Mouse (Mus musculus) limb, embryonic 15.5 days (tissue): ENCODE data around the gene Isg20l2. TPM values are rescaled to one million over a fixed set of nuclear protein-coding genes. Genes with fewer than 3 reads are reported as not detected.

Experiments used
- ATAC-seq: fragments of 200-750 bp; cut with Nextera tagmentation; 2 replicates; pipeline ENCODE4 v1.8.0; 2017; ENCODE audit warnings: low read depth, moderate TSS enrichment; ENCODE audit not compliant: insufficient number of reproducible peaks, low FRiP score, low TSS enrichment
- H3K27ac ChIP-seq: fragments of 300-500 bp; sonication (generic); 2 replicates; pipeline ENCODE4 v1.5.1; 2015; ENCODE audit warnings: moderate library complexity, mild to moderate bottlenecking, inconsistent platforms
- H3K27me3 ChIP-seq: fragments of 300-500 bp; sonication (generic); 2 replicates; pipeline ENCODE4 v1.6.1; 2015; ENCODE audit warnings: inconsistent platforms
- H3K36me3 ChIP-seq: fragments of 300-500 bp; sonication (generic); 2 replicates; pipeline ENCODE4 v1.6.1; 2015; ENCODE audit warnings: inconsistent platforms
- H3K4me1 ChIP-seq: fragments of 300-500 bp; sonication (generic); 2 replicates; pipeline ENCODE4 v1.6.1; 2015; ENCODE audit warnings: inconsistent platforms
- H3K4me2 ChIP-seq: fragments of 300-500 bp; sonication (generic); 2 replicates; pipeline ENCODE4 v1.6.1; 2015; ENCODE audit warnings: mild to moderate bottlenecking, inconsistent platforms
- H3K4me3 ChIP-seq: fragments of 300-500 bp; sonication (generic); 2 replicates; pipeline ENCODE4 v1.5.1; 2015; ENCODE audit warnings: mild to moderate bottlenecking, inconsistent platforms
- H3K9ac ChIP-seq: fragments of 300-500 bp; sonication (generic); 2 replicates; pipeline ENCODE4 v1.6.1; 2015; ENCODE audit warnings: inconsistent platforms
- H3K9me3 ChIP-seq: fragments of 300-500 bp; sonication (generic); 2 replicates; pipeline ENCODE4 v1.6.1; 2016; ENCODE audit warnings: inconsistent platforms
- WGBS: fragments of 180-500 bp; shearing (Covaris S2); methylation state at CpG from one replicate; pipeline ENCODE4 v1.1.7; 2015; 5-methylcytosine and 5-hydroxymethylcytosine counted together
- polyA plus RNA-seq: library from polyadenylated mRNA; unstranded; fragments of >200 nt; fragmentation: Nextera tagmentation; extraction: Ambion mirVana; gene quantifications from 2 replicates; pipeline ENCODE4 v1.2.1, GENCODE M21; 2015

Isg20l2 gene
- polyA plus RNA-seq, 1 experiment from 2014 or later = 56.0 TPM

DNA sequence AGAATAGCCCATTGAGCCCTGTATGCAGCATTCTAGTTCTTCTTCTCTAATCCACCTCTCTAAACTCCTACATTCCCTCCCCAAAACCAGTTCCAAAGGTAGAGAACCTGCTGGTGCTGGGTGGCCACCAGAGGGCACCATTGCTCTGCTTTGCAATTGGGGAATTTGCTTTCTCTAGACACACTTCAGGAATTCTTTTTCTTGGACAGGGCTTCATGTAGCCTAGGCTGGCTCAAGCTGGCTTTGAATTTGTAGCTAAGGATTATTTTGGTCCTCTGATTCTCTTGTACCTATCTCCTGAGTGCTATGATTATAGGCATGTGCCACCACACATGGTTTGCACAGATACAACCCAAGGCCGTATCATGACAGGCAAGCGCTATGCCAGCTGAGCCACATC is 5.7 kb downstream of the Isg20l2 start:
- Histone ChIP-seq H3K9ac (no peak overlapping the region), H3K36me3 (peaks cover 73% of the 10 kb centered on the region), H3K27me3 (no peaks in the 10 kb centered on the region), H3K9me3 (no peaks in the 10 kb centered on the region), H3K4me2 (no peak overlapping the region), H3K4me1 (peaks cover 37% of the 10 kb centered on the region), H3K4me3 (no peak overlapping the region), H3K27ac (no peak overlapping the region)
- no peak for ATAC-seq
- 92% methylated on average over 2 of the region's 2 CpGs for WGBS

DNA sequence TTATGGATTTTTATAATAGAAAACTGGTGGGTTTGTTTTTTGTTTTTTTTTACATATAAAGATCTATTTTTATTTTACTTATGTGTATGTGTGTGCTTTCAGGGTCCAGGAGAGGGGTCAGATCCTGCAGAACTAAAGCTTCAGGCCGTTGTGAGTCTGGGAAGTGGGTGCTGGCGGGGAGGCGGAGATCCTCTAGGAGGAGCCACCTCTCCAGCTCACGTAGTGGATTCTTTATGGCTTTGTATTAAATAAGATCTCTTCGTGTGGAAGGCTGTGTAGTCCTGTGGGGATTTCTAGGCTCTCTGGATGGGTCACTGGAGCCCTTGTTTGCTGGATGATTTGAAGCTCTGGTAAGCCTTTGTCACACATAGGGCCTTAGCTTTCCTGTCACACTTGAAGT is 10.5 kb downstream of the Isg20l2 start:
- no peak overlapping the region for H3K4me2 ChIP-seq
- ATAC-seq = no peak
- no peak overlapping the region for H3K9ac ChIP-seq
- no peak overlapping the region for H3K4me3 ChIP-seq
- H3K27me3 ChIP-seq = no peaks in the 10 kb centered on the region
- no peaks in the 10 kb centered on the region for H3K9me3 ChIP-seq
- H3K27ac ChIP-seq = no peak overlapping the region
- WGBS = 54% methylated on average over 5 of the region's 5 CpGs
- peaks cover 62% of the 10 kb centered on the region for H3K36me3 ChIP-seq
- peaks cover 28% of the 10 kb centered on the region for H3K4me1 ChIP-seq

DNA sequence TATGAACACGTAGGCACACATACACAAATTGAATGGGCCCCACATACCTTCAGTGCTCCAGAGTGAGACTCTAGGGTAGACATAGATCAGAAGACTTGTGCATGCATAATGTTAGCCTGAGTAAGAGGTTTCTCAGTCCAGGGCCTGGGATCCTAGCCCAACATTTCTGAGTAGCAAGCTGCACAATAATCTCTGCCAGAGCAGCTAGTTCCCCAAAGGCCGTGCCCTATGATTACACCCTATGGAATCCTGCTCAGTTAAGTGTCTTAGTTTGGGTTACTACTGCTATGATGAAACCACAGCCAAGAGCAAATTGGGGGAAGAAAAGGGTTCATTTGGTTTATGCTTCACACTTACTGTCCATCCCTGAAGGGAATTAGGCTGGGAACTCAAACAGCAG is 12.4 kb downstream of the Isg20l2 start:
- H3K9me3 ChIP-seq = no peaks in the 10 kb centered on the region
- H3K4me2 ChIP-seq = no peak overlapping the region
- no peak overlapping the region for H3K4me3 ChIP-seq
- H3K36me3 ChIP-seq = peaks cover 50% of the 10 kb centered on the region
- WGBS = 91% methylated on average over 2 of the region's 2 CpGs
- peaks cover 40% of the 10 kb centered on the region for H3K4me1 ChIP-seq
- H3K27me3 ChIP-seq = no peaks in the 10 kb centered on the region
- ATAC-seq = no peak
- no peak overlapping the region for H3K9ac ChIP-seq
- H3K27ac ChIP-seq = peak overlapping the region; percentile 38; the same call in 1 of the 2 replicates

DNA sequence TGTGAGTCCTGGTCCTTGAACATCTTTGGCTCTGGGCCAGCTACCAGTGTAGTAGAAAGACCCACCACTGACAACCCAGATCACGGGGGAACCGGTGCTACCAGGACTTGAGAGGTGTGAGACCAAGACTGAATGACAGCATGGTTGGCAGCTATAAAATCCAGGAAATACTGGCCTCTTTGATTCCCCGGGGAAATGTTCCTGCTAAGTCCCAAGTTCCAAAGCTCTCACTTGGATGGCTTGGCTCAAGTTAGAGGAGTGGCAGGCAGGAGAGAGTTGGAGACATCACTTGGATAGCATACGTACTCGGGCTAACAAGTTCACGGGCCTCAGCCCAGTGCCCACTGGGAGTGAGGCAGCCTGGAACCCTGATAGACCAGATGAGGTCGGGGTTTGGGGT is 13.5 kb downstream of the Isg20l2 start:
- 47% methylated on average over 7 of the region's 7 CpGs for WGBS

DNA sequence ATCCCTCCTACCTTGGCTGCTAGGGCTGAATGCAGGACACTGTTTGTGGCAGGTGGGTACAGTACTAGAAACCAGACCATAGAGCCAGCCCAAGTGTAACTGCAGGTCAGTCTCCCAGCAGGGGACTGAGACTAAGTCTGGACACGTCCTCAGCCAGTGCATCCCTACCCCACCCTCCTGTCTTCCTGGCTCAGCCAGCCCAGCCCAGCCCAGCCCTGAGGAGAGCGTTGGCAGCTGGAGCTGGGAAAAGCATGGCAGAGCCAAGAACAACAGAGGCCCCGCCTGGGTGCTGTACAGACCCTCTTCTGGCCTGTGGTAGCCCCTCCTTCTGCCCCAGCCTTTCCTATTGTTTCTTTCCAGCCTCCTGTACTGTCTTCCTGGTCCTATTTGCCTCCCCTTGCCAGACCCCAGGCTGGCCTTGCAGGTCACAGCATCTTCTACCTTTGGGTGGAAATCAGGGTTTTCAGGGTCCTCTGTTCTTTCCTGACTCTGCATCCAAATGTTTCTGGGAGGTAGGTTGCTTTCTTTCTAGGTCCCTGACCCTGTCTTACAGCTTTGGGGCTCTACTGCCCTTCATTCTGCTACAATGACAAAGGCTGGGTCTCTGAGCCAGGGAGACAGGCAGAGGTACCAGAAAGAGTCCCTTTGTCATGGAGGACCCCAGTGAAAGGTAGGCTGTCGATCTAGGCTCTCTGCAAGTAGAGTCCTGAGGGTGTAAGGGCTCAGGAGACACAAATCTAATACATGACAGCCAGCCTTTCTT is 14.9 kb downstream of the Isg20l2 start:
- Histone ChIP-seq H3K36me3 (peaks cover 24% of the 10 kb centered on the region), H3K9me3 (no peaks in the 10 kb centered on the region), H3K27ac (peak overlapping the region; percentile 90), H3K4me3 (no peak overlapping the region), H3K4me1 (peaks cover 63% of the 10 kb centered on the region), H3K27me3 (no peaks in the 10 kb centered on the region), H3K9ac (no peak overlapping the region), H3K4me2 (0 out of 2 replicates have a peak overlapping the region, but pooled peaks have one; percentile 21)
- ATAC-seq = peak; percentile 71
- 6% methylated on average over 4 of the region's 4 CpGs for WGBS

More for the DNA sequence above, 13.5 kb downstream of the Isg20l2 start:
- ATAC-seq = no peak
- Histone ChIP-seq H3K9me3 (no peaks in the 10 kb centered on the region), H3K4me1 (peaks cover 51% of the 10 kb centered on the region), H3K4me3 (no peak overlapping the region), H3K27ac (no peak overlapping the region), H3K36me3 (peaks cover 38% of the 10 kb centered on the region), H3K4me2 (no peak overlapping the region), H3K9ac (no peak overlapping the region), H3K27me3 (no peaks in the 10 kb centered on the region)

DNA sequence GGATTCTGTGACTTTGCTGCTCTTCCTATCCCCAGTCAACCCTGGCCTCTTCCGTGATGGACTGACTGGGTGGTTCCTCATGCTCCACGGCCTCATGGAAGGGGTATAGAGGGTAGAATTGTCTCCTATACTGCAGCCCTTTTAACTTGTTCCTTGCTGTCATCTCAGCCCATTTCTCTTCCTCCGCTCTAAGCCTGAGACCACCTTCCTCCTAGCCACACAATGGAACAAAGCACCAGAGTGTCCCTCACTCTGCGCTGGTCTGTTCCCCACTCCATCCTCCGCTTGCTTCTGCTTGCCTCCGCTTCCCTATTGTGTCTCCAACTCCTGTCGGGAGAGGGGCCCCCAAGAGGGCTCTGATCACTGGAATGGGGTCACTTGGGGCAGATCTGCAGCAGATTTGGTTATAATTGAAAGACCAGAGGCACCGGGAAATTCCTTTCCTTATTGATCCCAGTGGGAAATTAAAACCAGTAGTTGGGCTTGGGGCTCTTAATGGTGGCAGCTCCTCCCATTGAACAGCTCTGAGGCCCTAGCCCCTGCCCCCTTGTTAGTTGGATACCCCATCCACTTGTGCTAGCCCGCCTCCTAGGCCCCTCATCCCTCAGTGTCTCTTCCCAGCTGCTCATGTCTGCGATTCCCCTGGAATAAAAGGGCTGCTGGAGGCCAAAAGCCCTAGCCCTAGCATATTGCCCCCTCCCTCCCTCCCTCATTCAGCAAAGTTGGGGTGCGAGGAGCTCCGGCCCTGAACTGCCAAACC is 15.8 kb downstream of the Isg20l2 start:
- 22% methylated on average over 12 of the region's 12 CpGs for WGBS
- no peaks in the 10 kb centered on the region for H3K9me3 ChIP-seq
- no peak overlapping the region for H3K9ac ChIP-seq
- H3K27me3 ChIP-seq = no peaks in the 10 kb centered on the region
- peaks cover 70% of the 10 kb centered on the region for H3K4me1 ChIP-seq
- H3K27ac ChIP-seq = peak overlapping the region; percentile 90
- no peak for ATAC-seq
- H3K36me3 ChIP-seq = peaks cover 16% of the 10 kb centered on the region
- H3K4me2 ChIP-seq = peak overlapping the region; percentile 21; the same call in 1 of the 2 replicates
- H3K4me3 ChIP-seq = no peak overlapping the region

DNA sequence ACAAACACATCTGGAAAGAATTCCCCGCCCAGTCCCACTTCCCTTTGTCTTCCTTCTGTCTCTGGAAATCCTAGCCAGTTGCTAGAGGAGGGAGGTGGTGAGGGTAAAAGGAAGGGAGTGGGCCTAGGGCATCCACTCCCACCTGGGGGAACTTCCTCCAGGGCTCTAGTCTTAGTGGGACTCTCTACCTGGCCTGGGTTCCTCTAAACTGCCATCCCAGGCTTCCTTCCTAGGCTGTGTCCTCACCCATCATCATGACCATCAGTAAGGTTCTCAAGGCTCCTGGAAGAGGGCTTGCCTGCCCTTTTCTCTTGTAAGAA is 16.4 kb downstream of the Isg20l2 start:
- Histone ChIP-seq H3K4me2 (peak overlapping the region; percentile 21; the same call in 1 of the 2 replicates), H3K27me3 (no peaks in the 10 kb centered on the region), H3K36me3 (peaks cover 11% of the 10 kb centered on the region), H3K4me1 (peaks cover 74% of the 10 kb centered on the region), H3K9me3 (no peaks in the 10 kb centered on the region), H3K4me3 (no peak overlapping the region), H3K9ac (no peak overlapping the region), H3K27ac (peak overlapping the region; percentile 90)
- no peak for ATAC-seq
- WGBS = 23% methylated on average over 1 of the region's 1 CpGs

DNA sequence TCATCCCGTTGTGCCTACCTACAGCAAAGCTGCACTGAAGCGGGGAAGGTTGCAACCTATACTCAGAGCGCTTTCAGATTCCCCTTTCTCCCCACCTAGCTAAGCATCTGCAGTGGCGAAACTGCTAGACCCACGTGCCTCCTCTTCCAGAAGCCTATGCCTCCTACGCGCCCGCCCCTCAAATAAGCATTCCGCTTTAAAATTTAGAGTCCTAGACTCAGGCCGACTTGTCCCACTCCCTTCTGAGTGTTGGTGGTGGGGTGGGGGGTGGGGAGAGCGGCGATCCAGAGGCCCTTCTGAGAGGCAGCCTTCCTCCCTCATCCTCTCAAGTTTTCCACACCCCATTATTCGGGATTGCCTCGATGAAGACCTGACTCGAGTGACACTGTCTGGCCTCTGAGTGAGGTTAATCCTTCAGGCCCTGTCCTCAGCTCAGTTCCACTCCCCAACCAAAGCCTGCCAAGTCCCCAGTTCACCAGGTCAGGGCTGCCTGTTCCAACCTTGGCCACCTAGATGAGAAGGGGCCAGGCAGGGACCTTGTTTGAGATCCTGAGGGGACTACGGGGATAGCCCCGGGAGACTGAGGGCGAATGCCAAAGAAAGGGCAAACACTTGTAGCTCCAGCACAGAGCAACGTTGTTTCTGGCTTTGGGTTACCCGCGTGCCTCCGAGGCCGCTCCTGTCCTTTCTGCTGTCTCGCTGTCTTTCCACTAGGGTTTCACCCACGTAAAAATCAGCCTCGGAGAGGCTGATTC is 17.1 kb downstream of the Isg20l2 start:
- no peaks in the 10 kb centered on the region for H3K27me3 ChIP-seq
- 4% methylated on average over 26 of the region's 26 CpGs for WGBS
- no peak overlapping the region for H3K9ac ChIP-seq
- peaks cover 3% of the 10 kb centered on the region for H3K36me3 ChIP-seq
- peak overlapping the region; percentile 90 for H3K27ac ChIP-seq
- H3K4me2 ChIP-seq = peak overlapping the region; percentile 68
- ATAC-seq = no peak
- peaks cover 80% of the 10 kb centered on the region for H3K4me1 ChIP-seq
- H3K9me3 ChIP-seq = no peaks in the 10 kb centered on the region
- peak overlapping the region; percentile 51 for H3K4me3 ChIP-seq

DNA sequence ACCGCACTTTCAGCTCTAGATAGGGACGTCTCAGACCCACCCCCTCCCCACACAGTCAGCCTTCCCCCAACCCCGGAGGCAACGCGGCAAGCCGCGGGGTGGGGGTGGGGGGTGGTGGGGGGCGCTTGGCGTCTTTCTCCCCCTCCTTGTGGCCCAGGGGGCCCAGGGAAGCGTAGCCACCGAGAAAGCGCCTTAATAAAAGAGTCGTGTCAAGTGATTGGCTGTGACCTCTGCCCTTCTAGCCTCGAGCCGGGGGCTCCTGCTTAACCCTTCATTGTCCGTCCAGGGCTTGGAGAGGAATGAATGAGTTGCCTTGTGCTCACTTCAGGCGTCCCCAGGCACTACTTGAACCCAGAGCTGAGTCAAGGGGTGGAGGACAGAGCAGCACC is 17.7 kb downstream of the Isg20l2 start:
- ATAC-seq = no peak
- H3K4me3 ChIP-seq = peak overlapping the region; percentile 51
- under 1% methylated on average over 17 of the region's 17 CpGs for WGBS
- no peaks in the 10 kb centered on the region for H3K27me3 ChIP-seq
- peak overlapping the region; percentile 68 for H3K4me2 ChIP-seq
- no peak overlapping the region for H3K9ac ChIP-seq
- no peaks in the 10 kb centered on the region for H3K9me3 ChIP-seq
- peak overlapping the region; percentile 90 for H3K27ac ChIP-seq
- H3K4me1 ChIP-seq = peaks cover 80% of the 10 kb centered on the region
- H3K36me3 ChIP-seq = no peaks in the 10 kb centered on the region; the same call in 1 of the 2 replicates

DNA sequence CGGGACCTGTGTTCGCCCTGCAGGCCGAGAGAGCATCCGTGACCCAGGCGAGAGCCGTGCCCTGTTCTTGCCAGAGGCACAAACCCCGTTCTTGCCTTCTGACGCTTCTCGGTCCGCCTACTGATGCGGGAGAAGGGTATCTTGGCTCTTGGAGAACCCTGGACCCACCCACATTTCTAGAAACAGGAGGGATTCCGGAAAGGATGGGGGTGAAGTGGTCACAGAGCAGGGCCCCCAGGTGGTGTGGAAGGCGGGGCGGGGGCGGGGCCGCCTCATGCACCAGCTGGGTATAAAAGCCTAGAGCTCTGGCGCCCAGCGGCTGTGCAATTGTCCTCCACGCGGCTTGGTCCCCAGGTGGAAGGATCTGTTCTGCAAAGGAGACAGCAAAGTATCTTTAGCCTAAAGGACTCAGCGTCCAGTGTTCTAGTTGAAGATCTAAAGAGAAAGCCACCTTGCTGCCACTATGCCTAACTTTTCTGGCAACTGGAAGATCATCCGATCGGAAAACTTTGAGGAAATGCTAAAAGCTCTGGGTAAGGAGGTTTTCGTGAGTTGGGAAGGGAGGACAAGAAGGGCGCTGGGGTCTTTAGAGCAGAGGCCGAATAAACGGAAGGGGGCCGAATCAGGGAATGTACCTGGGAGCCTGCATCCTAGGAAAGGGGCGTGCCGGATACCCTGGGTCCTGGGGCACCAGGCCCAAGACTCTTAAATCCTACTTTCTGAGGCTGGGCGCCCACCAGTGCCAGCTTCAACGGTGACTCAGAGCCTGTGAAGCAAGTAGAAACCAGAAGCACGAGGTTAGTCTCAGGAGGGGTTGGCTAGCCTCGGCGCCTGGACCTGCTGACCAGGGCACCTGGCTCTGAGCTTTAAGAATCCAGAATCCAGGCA is 18.5 kb downstream of the Isg20l2 start, which contains the start of gene Crabp2:
Gene Crabp2 (plus strand): TSS at position 289 of the 888 bp plus-strand sequence.
- WGBS = 1% methylated on average over 35 of the region's 35 CpGs
- Histone ChIP-seq H3K27ac (peak within 1 kb of the TSS; percentile 90), H3K36me3 (peaks cover 4% of the 10 kb centered on the region), H3K9me3 (no peaks in the 10 kb centered on the region), H3K9ac (peak within 1 kb of the TSS; percentile 51), H3K4me1 (peaks cover 81% of the 10 kb centered on the region), H3K4me2 (peak within 1 kb of the TSS; percentile 68), H3K27me3 (no peaks in the 10 kb centered on the region), H3K4me3 (peak within 1 kb of the TSS; percentile 51)
- 0 out of 2 replicates have a peak, but pooled peaks have one; percentile 1 for ATAC-seq
